Mouse (Mus musculus): ENCODE results near the gene Zfp580. TPM values are rescaled to one million over a fixed set of nuclear protein-coding genes. Genes with fewer than 3 reads are reported as not detected.

The Zfp580 gene
- total RNA-seq, 1 experiment = 3.3 TPM

DNA sequence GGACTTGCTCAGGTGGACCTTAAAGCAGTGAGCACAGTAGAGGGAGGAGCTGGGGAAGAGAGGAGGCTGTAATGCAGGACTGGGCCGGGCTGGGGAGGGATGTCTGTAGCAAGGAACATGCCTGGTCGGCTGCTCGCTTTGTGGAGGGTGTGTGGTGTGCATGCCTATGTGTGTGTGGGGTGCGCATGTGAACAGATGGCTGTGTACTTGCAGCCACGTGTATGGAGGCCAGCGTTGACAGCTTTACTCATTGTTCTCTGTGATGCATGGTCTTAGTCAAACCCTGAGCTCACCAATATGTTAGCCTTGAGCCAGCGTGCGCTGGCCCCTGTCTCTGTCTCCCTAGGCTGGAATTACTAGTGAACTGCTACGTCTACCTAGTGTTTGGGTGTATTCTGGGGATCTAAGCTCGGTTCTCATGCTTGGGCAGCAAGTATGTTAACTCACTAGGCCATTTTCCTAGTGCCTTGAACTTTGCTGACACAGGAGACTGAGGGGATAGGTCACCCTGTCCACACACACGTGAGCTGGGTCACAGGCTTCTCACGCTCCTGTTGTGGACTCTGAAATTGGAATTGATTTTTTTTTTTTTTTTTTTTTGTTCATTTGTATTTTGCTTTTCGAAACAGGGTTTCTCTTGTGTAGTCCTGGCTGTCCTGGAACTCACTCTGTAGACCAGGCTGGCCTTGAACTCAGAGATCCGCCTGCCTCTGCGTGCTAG, 39.8 kb downstream of the Zfp580 start:
- Histone ChIP-seq H3K27ac (ENCODE audit: insufficient read depth, low read depth, low read length, poor library complexity, severe bottlenecking) (no peak overlapping the region), H3K4me3 (ENCODE audit: insufficient read depth in 1 of 2, low read depth in 1 of 2, low read length in 2 of 2, poor library complexity in 1 of 2, severe bottlenecking in 1 of 2) (no peak overlapping the region), H3K4me1 (ENCODE audit: control insufficient read depth in 2 of 2, insufficient read depth in 2 of 2, low read length in 2 of 2, poor library complexity in 1 of 2) (no peaks in the 10 kb centered on the region), H3K36me3 (ENCODE audit: control insufficient read depth, insufficient read depth, low read length, poor library complexity, severe bottlenecking) (peaks cover 66% of the 10 kb centered on the region), H3K9me3 (ENCODE audit: control insufficient read depth, insufficient read depth, low read depth, low read length) (no peaks in the 10 kb centered on the region), H3K9ac (ENCODE audit: insufficient read depth, low read depth, low read length, poor library complexity, severe bottlenecking) (no peak overlapping the region)
- in situ Hi-C loops (cut with MboI; ENCODE audit: low sequenced_read_pairs in 2 of 2, unreplicated experiment in 2 of 2) = no loop called here
- DNase-seq (ENCODE audit: low read depth, low spot score) = no peak
- TF ChIP-seq CHD2 (IDR thresholded peaks at IDR 0.05; ENCODE audit: low read depth, low read length) = no peak
- no peak for TF ChIP-seq ZC3H11A (IDR thresholded peaks at IDR 0.05; ENCODE audit: borderline replicate concordance, low read depth, low read length)
- no peak for TF ChIP-seq ZNF384 (IDR thresholded peaks at IDR 0.05; ENCODE audit: low read depth, low read length)

DNA sequence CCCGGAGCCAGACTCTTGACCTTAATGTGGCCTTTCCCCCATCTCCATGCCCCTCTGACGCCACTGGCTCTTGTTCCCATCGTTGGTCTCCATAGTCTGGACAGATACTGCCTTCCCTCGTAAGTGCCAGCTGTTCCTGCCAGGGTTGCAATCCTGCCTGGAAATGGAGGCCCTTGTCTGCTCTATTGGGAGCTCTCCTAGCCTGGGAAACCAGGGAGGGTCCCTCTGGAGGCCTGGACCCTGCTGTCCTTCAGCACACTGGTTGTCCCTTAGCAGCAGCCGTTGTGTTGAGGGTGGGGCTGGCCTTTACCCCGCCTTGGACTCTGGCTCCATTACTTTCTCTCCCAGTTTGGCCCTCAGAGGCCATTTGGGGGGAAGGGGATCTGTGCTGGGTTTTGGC, 41.0 kb downstream of the Zfp580 start:
- Histone ChIP-seq H3K27ac (ENCODE audit: insufficient read depth, low read depth, low read length, poor library complexity, severe bottlenecking) (no peak overlapping the region), H3K36me3 (ENCODE audit: control insufficient read depth, insufficient read depth, low read length, poor library complexity, severe bottlenecking) (peaks cover 64% of the 10 kb centered on the region), H3K4me1 (ENCODE audit: control insufficient read depth in 2 of 2, insufficient read depth in 2 of 2, low read length in 2 of 2, poor library complexity in 1 of 2) (no peaks in the 10 kb centered on the region), H3K9me3 (ENCODE audit: control insufficient read depth, insufficient read depth, low read depth, low read length) (no peaks in the 10 kb centered on the region), H3K4me3 (ENCODE audit: insufficient read depth in 1 of 2, low read depth in 1 of 2, low read length in 2 of 2, poor library complexity in 1 of 2, severe bottlenecking in 1 of 2) (no peak overlapping the region), H3K9ac (ENCODE audit: insufficient read depth, low read depth, low read length, poor library complexity, severe bottlenecking) (no peak overlapping the region)
- in situ Hi-C loops (cut with MboI; ENCODE audit: low sequenced_read_pairs in 2 of 2, unreplicated experiment in 2 of 2) = no loop called here
- DNase-seq (ENCODE audit: low read depth, low spot score) = no peak
- no peak for TF ChIP-seq ZC3H11A (IDR thresholded peaks at IDR 0.05; ENCODE audit: borderline replicate concordance, low read depth, low read length)
- no peak for TF ChIP-seq HCFC1 (IDR thresholded peaks at IDR 0.05; ENCODE audit: borderline replicate concordance, insufficient read depth, low read length)
- no peak for TF ChIP-seq ZNF384 (IDR thresholded peaks at IDR 0.05; ENCODE audit: low read depth, low read length)
- no peak for TF ChIP-seq MAFK (IDR thresholded peaks at IDR 0.05; ENCODE audit: insufficient read depth, low read depth, low read length)
- TF ChIP-seq CHD2 (IDR thresholded peaks at IDR 0.05; ENCODE audit: low read depth, low read length) = no peak

DNA sequence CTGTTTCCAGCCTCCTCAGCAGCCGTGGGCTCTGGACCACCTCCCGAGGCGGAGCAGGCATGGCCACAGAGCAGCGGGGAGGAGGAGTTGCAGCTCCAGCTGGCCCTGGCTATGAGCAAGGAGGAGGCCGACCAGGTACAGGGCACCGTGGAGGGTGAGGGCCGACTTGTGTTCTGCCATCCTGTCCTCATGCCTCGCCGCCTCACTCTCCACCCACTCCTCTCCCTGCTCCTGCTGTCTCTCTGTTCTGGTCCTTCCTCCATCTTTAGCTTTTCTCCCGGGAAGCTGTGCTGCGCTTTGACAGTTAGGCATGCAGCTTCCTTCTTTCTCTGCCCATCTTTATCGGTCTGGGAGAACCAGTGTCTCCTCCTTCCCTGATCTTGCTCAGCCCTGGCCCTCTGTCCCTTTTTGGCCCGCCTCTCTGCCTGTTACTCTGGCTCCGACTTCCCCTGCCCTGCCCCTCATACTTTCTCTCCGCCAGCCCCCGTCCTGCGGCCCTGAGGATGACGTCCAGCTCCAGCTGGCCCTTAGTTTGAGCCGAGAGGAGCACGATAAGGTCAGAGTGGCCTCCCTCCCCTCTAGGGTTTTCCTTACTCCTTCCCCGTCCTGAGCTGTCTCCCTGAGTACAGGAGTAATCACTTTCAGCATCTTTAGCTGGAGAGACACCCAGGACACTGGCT, 41.6 kb downstream of the Zfp580 start:
- Histone ChIP-seq H3K36me3 (ENCODE audit: control insufficient read depth, insufficient read depth, low read length, poor library complexity, severe bottlenecking) (peaks cover 66% of the 10 kb centered on the region), H3K27ac (ENCODE audit: insufficient read depth, low read depth, low read length, poor library complexity, severe bottlenecking) (no peak overlapping the region), H3K4me3 (ENCODE audit: insufficient read depth in 1 of 2, low read depth in 1 of 2, low read length in 2 of 2, poor library complexity in 1 of 2, severe bottlenecking in 1 of 2) (no peak overlapping the region), H3K9me3 (ENCODE audit: control insufficient read depth, insufficient read depth, low read depth, low read length) (no peaks in the 10 kb centered on the region), H3K4me1 (ENCODE audit: control insufficient read depth in 2 of 2, insufficient read depth in 2 of 2, low read length in 2 of 2, poor library complexity in 1 of 2) (no peaks in the 10 kb centered on the region), H3K9ac (ENCODE audit: insufficient read depth, low read depth, low read length, poor library complexity, severe bottlenecking) (no peak overlapping the region)
- no peak for DNase-seq (ENCODE audit: low read depth, low spot score)
- TF ChIP-seq CHD2 (IDR thresholded peaks at IDR 0.05; ENCODE audit: low read depth, low read length) = no peak
- no peak for TF ChIP-seq ZC3H11A (IDR thresholded peaks at IDR 0.05; ENCODE audit: borderline replicate concordance, low read depth, low read length)
- no peak for TF ChIP-seq MAFK (IDR thresholded peaks at IDR 0.05; ENCODE audit: insufficient read depth, low read depth, low read length)
- no peak for TF ChIP-seq HCFC1 (IDR thresholded peaks at IDR 0.05; ENCODE audit: borderline replicate concordance, insufficient read depth, low read length)
- in situ Hi-C loops (cut with MboI; ENCODE audit: low sequenced_read_pairs in 2 of 2, unreplicated experiment in 2 of 2) = no loop called here

DNA sequence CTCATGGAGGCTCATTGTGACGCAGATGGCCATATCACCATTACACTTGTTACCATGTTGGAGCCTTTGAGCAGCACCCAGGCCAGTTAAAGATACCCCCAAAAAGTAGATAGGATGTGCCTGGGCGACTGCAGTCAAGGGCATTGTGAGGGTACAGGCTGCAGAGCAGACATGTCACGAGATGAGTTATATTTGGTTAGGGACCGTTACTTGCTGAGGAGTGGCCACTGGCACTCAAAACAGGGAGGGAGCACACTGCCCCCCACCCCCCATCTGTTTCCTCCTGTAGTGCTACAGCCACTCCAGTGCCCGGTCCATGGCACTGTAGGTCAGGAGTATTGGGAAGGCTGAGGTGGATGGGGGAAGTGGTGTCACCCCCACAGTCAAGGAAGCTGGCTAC, 47.4 kb downstream of the Zfp580 start:
- in situ Hi-C loops (cut with MboI; ENCODE audit: low sequenced_read_pairs in 2 of 2, unreplicated experiment in 2 of 2) = no loop called here
- Histone ChIP-seq H3K27ac (ENCODE audit: insufficient read depth, low read depth, low read length, poor library complexity, severe bottlenecking) (no peak overlapping the region), H3K4me1 (ENCODE audit: control insufficient read depth in 2 of 2, insufficient read depth in 2 of 2, low read length in 2 of 2, poor library complexity in 1 of 2) (peaks cover 2 to 13% of the 10 kb centered on the region in 2 experiments; a peak in 3 of 4 replicates), H3K9me3 (ENCODE audit: control insufficient read depth, insufficient read depth, low read depth, low read length) (no peaks in the 10 kb centered on the region), H3K9ac (ENCODE audit: insufficient read depth, low read depth, low read length, poor library complexity, severe bottlenecking) (no peak overlapping the region), H3K4me3 (ENCODE audit: insufficient read depth in 1 of 2, low read depth in 1 of 2, low read length in 2 of 2, poor library complexity in 1 of 2, severe bottlenecking in 1 of 2) (no peak overlapping the region), H3K36me3 (ENCODE audit: control insufficient read depth, insufficient read depth, low read length, poor library complexity, severe bottlenecking) (peaks cover 43% of the 10 kb centered on the region)
- DNase-seq (ENCODE audit: low read depth, low spot score) = no peak
- TF ChIP-seq CHD2 (IDR thresholded peaks at IDR 0.05; ENCODE audit: low read depth, low read length) (no peak), MAFK (IDR thresholded peaks at IDR 0.05; ENCODE audit: insufficient read depth, low read depth, low read length) (no peak), ZNF384 (IDR thresholded peaks at IDR 0.05; ENCODE audit: low read depth, low read length) (no peak), HCFC1 (IDR thresholded peaks at IDR 0.05; ENCODE audit: borderline replicate concordance, insufficient read depth, low read length) (no peak), ZC3H11A (IDR thresholded peaks at IDR 0.05; ENCODE audit: borderline replicate concordance, low read depth, low read length) (no peak)
